10 mouse cellular contexts compared by ENCODE assay signal in genomic region chr7:95689161-95689833, GRCm38 (mm10).
DNase-seq lines count a peak whose midpoint lies in the region; ATAC-seq and TF ChIP-seq lines count a peak whose summit lies in the region.
"Had no signal": no experiment of that assay in that cellular context is flagged by ENCODE, and none has a peak within 500 bp of the region (broad histone marks: within the 10 kb centered on the region; RNA-seq: fewer than 3 reads in every experiment).

No protein-coding gene starts in this region.

- no peaks in the 10 kb centered on the region for H3K9me3 ChIP-seq in kidney, postnatal 0 days (replicated peaks; ENCODE audit: low read length)
- no peaks in the 10 kb centered on the region for H3K9me3 ChIP-seq in embryonic facial prominence, embryonic 14.5 days (ENCODE audit: control insufficient read depth, low read length)
- no peaks in the 10 kb centered on the region for H3K9me3 ChIP-seq in intestine, embryonic 16.5 days (ENCODE audit: control insufficient read depth, low read length)
- H3K9me3 ChIP-seq in neural tube, embryonic 15.5 days (replicated peaks), result no peaks in the 10 kb centered on the region

- H3K27ac ChIP-seq in kidney, postnatal 0 days, result no peak overlapping the region
- H3K27ac ChIP-seq in embryonic facial prominence, embryonic 14.5 days (replicated peaks; ENCODE audit: low read depth, low read length), result 0 out of 2 replicates have a peak overlapping the region, but pooled peaks have one; percentile 17
- H3K27ac ChIP-seq in intestine, embryonic 16.5 days (ENCODE audit: low read length), result no peak overlapping the region
- no peak overlapping the region for H3K27ac ChIP-seq in neural tube, embryonic 15.5 days (replicated peaks)

- H3K4me1 ChIP-seq in kidney, postnatal 0 days (replicated peaks; ENCODE audit: insufficient read depth, low read length), result no peaks in the 10 kb centered on the region
- H3K4me1 ChIP-seq in embryonic facial prominence, embryonic 14.5 days (ENCODE audit: control insufficient read depth, insufficient read depth, low read length), result peaks cover 8% of the 10 kb centered on the region; the same call in 1 of the 2 replicates
- H3K4me1 ChIP-seq in intestine, embryonic 16.5 days (ENCODE audit: control insufficient read depth, insufficient read depth, low read length), result no peaks in the 10 kb centered on the region
- H3K4me1 ChIP-seq in neural tube, embryonic 15.5 days, result peaks cover 16% of the 10 kb centered on the region

- 27% methylated on average over 7 of the region's 7 CpGs for WGBS in kidney, postnatal 0 days
- WGBS in embryonic facial prominence, embryonic 14.5 days, result 8% methylated on average over 7 of the region's 7 CpGs
- WGBS in intestine, embryonic 16.5 days, result 39% methylated on average over 7 of the region's 7 CpGs
- 28% methylated on average over 7 of the region's 7 CpGs for WGBS in neural tube, embryonic 15.5 days

- H3K4me2 ChIP-seq in kidney, postnatal 0 days (ENCODE audit: low read length), result peak overlapping the region; percentile 58
- H3K4me2 ChIP-seq in embryonic facial prominence, embryonic 14.5 days (ENCODE audit: low read depth, low read length), result peak overlapping the region; percentile 65
- H3K4me2 ChIP-seq in intestine, embryonic 16.5 days (ENCODE audit: low read depth, low read length), result peak overlapping the region; percentile 52
- H3K4me2 ChIP-seq in neural tube, embryonic 15.5 days, result peak overlapping the region; percentile 58

- H3K27me3 ChIP-seq in kidney, postnatal 0 days (ENCODE audit: insufficient read depth, low read length), result no peaks in the 10 kb centered on the region
- H3K27me3 ChIP-seq in embryonic facial prominence, embryonic 14.5 days (replicated peaks; ENCODE audit: control insufficient read depth, insufficient read depth, low read length), result no peaks in the 10 kb centered on the region
- no peaks in the 10 kb centered on the region for H3K27me3 ChIP-seq in intestine, embryonic 16.5 days (replicated peaks; ENCODE audit: control insufficient read depth, insufficient read depth, low read length)
- H3K27me3 ChIP-seq in neural tube, embryonic 15.5 days (replicated peaks), result no peaks in the 10 kb centered on the region; the same call in 1 of the 2 replicates

- no peak overlapping the region for H3K9ac ChIP-seq in kidney, postnatal 0 days (ENCODE audit: low read depth, low read length)
- 0 out of 2 replicates have a peak overlapping the region, but pooled peaks have one; percentile 27 for H3K9ac ChIP-seq in embryonic facial prominence, embryonic 14.5 days (ENCODE audit: low read depth, low read length)
- H3K9ac ChIP-seq in intestine, embryonic 16.5 days (ENCODE audit: low read depth, low read length), result no peak overlapping the region
- H3K9ac ChIP-seq in neural tube, embryonic 15.5 days (replicated peaks), result peak overlapping the region; percentile 28; the same call in 1 of the 2 replicates

- no peaks in the 10 kb centered on the region for H3K36me3 ChIP-seq in kidney, postnatal 0 days (ENCODE audit: insufficient read depth, low read length)
- no peaks in the 10 kb centered on the region for H3K36me3 ChIP-seq in embryonic facial prominence, embryonic 14.5 days (ENCODE audit: control insufficient read depth, insufficient read depth, low read length)
- no peaks in the 10 kb centered on the region for H3K36me3 ChIP-seq in intestine, embryonic 16.5 days (ENCODE audit: control insufficient read depth, insufficient read depth, low read length)
- H3K36me3 ChIP-seq in neural tube, embryonic 15.5 days, result no peaks in the 10 kb centered on the region

- no peak for ATAC-seq in kidney, postnatal 0 days (replicated peaks; ENCODE audit: low FRiP score, low read depth)
- peak; percentile 86 for ATAC-seq in embryonic facial prominence, embryonic 14.5 days (ENCODE audit: low read depth)
- ATAC-seq in intestine, embryonic 16.5 days, result no peak
- ATAC-seq in neural tube, embryonic 15.5 days (ENCODE audit: low FRiP score), result no peak; the same call in 1 of the 2 replicates
- ATAC-seq in inflammation-experienced regulatory T-cells, adult 6 months, result no peak

- TF ChIP-seq CTCF in kidney, postnatal 0 days (IDR thresholded peaks at IDR 0.05; ENCODE audit: low read depth), result no peak

- peak; percentile 38 for DNase-seq in kidney, postnatal 0 days (ENCODE audit: low spot score)
- no peak for DNase-seq in kidney, postnatal 4 days
- peak; percentile 79 for DNase-seq in embryonic facial prominence, embryonic 14.5 days (ENCODE audit: low spot score)
- DNase-seq in T-cell, adult 2 months (ENCODE audit: low spot score), result no peak
- DNase-seq in adrenal gland, postnatal 36 days, result no peak
- DNase-seq: heart, adult 18-20 months; lung, adult 2 months had no signal

- peak overlapping the region; percentile 30 for H3K4me3 ChIP-seq in kidney, postnatal 0 days (replicated peaks; ENCODE audit: low read depth, low read length)
- peak overlapping the region; percentile 34 for H3K4me3 ChIP-seq in embryonic facial prominence, embryonic 14.5 days (ENCODE audit: low read depth, low read length)
- peak overlapping the region; percentile 36; the same call in 1 of the 2 replicates for H3K4me3 ChIP-seq in intestine, embryonic 16.5 days (ENCODE audit: low read length)
- H3K4me3 ChIP-seq in neural tube, embryonic 15.5 days (replicated peaks), result peak overlapping the region; percentile 33

Comparison
In these comparisons a context has a peak if more than half of its experiments do, and no peak if none do; other contexts are left out.
1. DNase-seq: peak in kidney, postnatal 0 days (single experiment) and embryonic facial prominence, embryonic 14.5 days (single experiment); none in kidney, postnatal 4 days (0 of 2), T-cell, adult 2 months (single experiment) and adrenal gland, postnatal 36 days (0 of 2).
2. H3K9ac ChIP-seq: peak in embryonic facial prominence, embryonic 14.5 days (single experiment) and neural tube, embryonic 15.5 days (single experiment); none in kidney, postnatal 0 days (single experiment) and intestine, embryonic 16.5 days (single experiment).
3. Peak in every context shown above with its lines, with median percentiles within 50 percentile points of each other: H3K4me2 ChIP-seq and H3K4me3 ChIP-seq.